Mouse (Mus musculus): ENCODE results near the gene Mup7. TPM values are rescaled to one million over a fixed set of nuclear protein-coding genes. Genes with fewer than 3 reads are reported as not detected.
"Not testable (repeated sequence)": the region's sequence is repeated elsewhere in the genome, so short reads cannot be mapped to it uniquely, and the experiment has no call there.

Mup7 gene
- not detected in 2 replicates for polyA plus RNA-seq (2016; fragmentation: Nextera tagmentation; extraction: Ambion mirVana)

GRCm38 (mm10) chr4:60070375-60070774, at the start of gene Mup7:
Gene Mup7 (minus strand): TSS chr4:60070475.
- not testable (repeated sequence) for H3K27me3 ChIP-seq (ENCODE audit: poor library complexity, severe bottlenecking); H3K27ac ChIP-seq
- WGBS, result 78% methylated on average over 2 of the region's 2 CpGs

GRCm38 (mm10) chr4:60079865-60080264, 9.6 kb upstream of the Mup7 start:
- H3K27ac ChIP-seq; DNase-seq (ENCODE audit: extremely low spot score, low spot score); H3K36me3 ChIP-seq (replicated peaks); H3K4me3 ChIP-seq; H3K27me3 ChIP-seq (ENCODE audit: poor library complexity, severe bottlenecking); H3K4me1 ChIP-seq; H3K9me3 ChIP-seq: not testable (repeated sequence)
- 85% methylated on average over 3 of the region's 3 CpGs for WGBS

More at GRCm38 (mm10) chr4:60070375-60070774, at the start of gene Mup7:
- H3K4me3 ChIP-seq; H3K9me3 ChIP-seq; DNase-seq (ENCODE audit: extremely low spot score, low spot score); H3K36me3 ChIP-seq (replicated peaks); H3K4me1 ChIP-seq: not testable (repeated sequence)

- not testable (repeated sequence) for H3K9me3 ChIP-seq; H3K27me3 ChIP-seq (ENCODE audit: poor library complexity, severe bottlenecking); H3K4me1 ChIP-seq; H3K4me3 ChIP-seq; H3K27ac ChIP-seq; DNase-seq (ENCODE audit: extremely low spot score, low spot score); H3K36me3 ChIP-seq (replicated peaks)
- 84% methylated on average over 13 of the region's 13 CpGs for WGBS
Measured at GRCm38 (mm10) chr4:60029334-60030111, 40.8 kb downstream of the Mup7 start.

GRCm38 (mm10) chr4:60020141-60020540, 50.1 kb downstream of the Mup7 start:
- H3K27me3 ChIP-seq (ENCODE audit: poor library complexity, severe bottlenecking); H3K36me3 ChIP-seq (replicated peaks); H3K4me1 ChIP-seq; DNase-seq (ENCODE audit: extremely low spot score, low spot score); H3K4me3 ChIP-seq; H3K27ac ChIP-seq; H3K9me3 ChIP-seq: not testable (repeated sequence)
- 93% methylated on average over 7 of the region's 7 CpGs for WGBS

Other genes with a start within 250 kb of the Mup7 start
- gene Slc46a2, start 155.4 kb downstream of the Mup7 start, polyA plus RNA-seq (2016; fragmentation: Nextera tagmentation; extraction: Ambion mirVana), result not detected in 2 replicates
- not detected in 2 replicates for gene Mup4, start 109.8 kb downstream of the Mup7 start, polyA plus RNA-seq (2016; fragmentation: Nextera tagmentation; extraction: Ambion mirVana)
- not detected in 2 replicates for gene Mup6, start 106.2 kb downstream of the Mup7 start, polyA plus RNA-seq (2016; fragmentation: Nextera tagmentation; extraction: Ambion mirVana)
- gene Mup2, start 83.8 kb upstream of the Mup7 start, polyA plus RNA-seq (2016; fragmentation: Nextera tagmentation; extraction: Ambion mirVana), result not detected in 2 replicates
- gene Mup8, start 152.1 kb upstream of the Mup7 start, polyA plus RNA-seq (2016; fragmentation: Nextera tagmentation; extraction: Ambion mirVana), result not detected in 2 replicates

Data from forebrain, embryonic 10.5 days (tissue).